Mouse (Mus musculus) mouse trophoblast stem cell (cell line): ENCODE data around the gene Rraga.
"Not testable (repeated sequence)": the region's sequence is repeated elsewhere in the genome, so short reads cannot be mapped to it uniquely, and the experiment has no call there.

Experiments
- in situ Hi-C, 2 experiments: fragments of 300-500 bp; cut with MseI, MboI; formaldehyde crosslinking; loops; 2 replicates in 1 of 2; 3 replicates in 1 of 2; pipeline ENCODE4 v1.15.1; 2025

The Rraga gene

GRCm38 (mm10) chr4:86588236-86588635 is 12.8 kb downstream of the Rraga start:
- in situ Hi-C loops: no loop called here

GRCm38 (mm10) chr4:86591304-86591703 is 15.8 kb downstream of the Rraga start:
- in situ Hi-C loops: no loop called here

GRCm38 (mm10) chr4:86611524-86612288 is 36.2 kb downstream of the Rraga start, which contains the start of gene Haus6:
Gene Haus6 (minus strand): TSS chr4:86612055.
- in situ Hi-C loops: no loop called here

- in situ Hi-C loops: no loop called here
These were observed 36.8 kb downstream of the Rraga start for GRCm38 (mm10) chr4:86612289-86612620.

GRCm38 (mm10) chr4:86620506-86620905 is 45.0 kb downstream of the Rraga start:
- in situ Hi-C loops: no loop called here

- in situ Hi-C loops: no loop called here
These were observed 46.6 kb downstream of the Rraga start for GRCm38 (mm10) chr4:86622116-86622515.

GRCm38 (mm10) chr4:86622532-86622931 is 47.1 kb downstream of the Rraga start:
- in situ Hi-C loops: not testable (repeated sequence)

GRCm38 (mm10) chr4:86625463-86625862 is 50.0 kb downstream of the Rraga start:
- in situ Hi-C loops: no loop called here

GRCm38 (mm10) chr4:86626496-86626895 is 51.0 kb downstream of the Rraga start:
- in situ Hi-C loops: not testable (repeated sequence)
